Mouse (Mus musculus) brain, embryonic 14.5 days (tissue): ENCODE data around the gene Hes1. TPM values are rescaled to one million over a fixed set of nuclear protein-coding genes. Genes with fewer than 3 reads are reported as not detected.

Experiments used
- DNase-seq: peaks from one replicate; pipeline ENCODE4 v3.0.0-alpha.2; 2011; ENCODE audit warnings: low read depth
- CTCF ChIP-seq: fragments of 200-500 bp; IDR thresholded peaks from 2 replicates; pipeline ENCODE4 v1.5.1; 2012; ENCODE audit warnings: inconsistent platforms, mild to moderate bottlenecking, moderate library complexity, borderline replicate concordance; ENCODE audit not compliant: insufficient read depth, insufficient read length; ENCODE audit errors: extremely low read depth
- POLR2A ChIP-seq: fragments of 200-500 bp; IDR thresholded peaks from 2 replicates; pipeline ENCODE4 v1.6.1; 2012; ENCODE audit warnings: mild to moderate bottlenecking, inconsistent platforms, borderline replicate concordance; ENCODE audit not compliant: poor library complexity, insufficient read depth, insufficient read length, severe bottlenecking; ENCODE audit errors: extremely low read depth
- polyA plus RNA-seq: library from polyadenylated mRNA; depleted of rRNA; stranded (reverse); fragments of >200 nt; gene quantifications from 2 replicates; pipeline ENCODE4 v1.2.3, GENCODE M21; 2012

Gene Hes1
- polyA plus RNA-seq, 1 experiment = 44.6 TPM

GRCm38 (mm10) chr16:30052271-30052670 lies 11.9 kb upstream of the Hes1 start:
- DNase-seq = no peak
- TF ChIP-seq POLR2A (no peak), CTCF (no peak)

GRCm38 (mm10) chr16:30052839-30053511 lies 11.2 kb upstream of the Hes1 start:
- TF ChIP-seq POLR2A = no peak
- no peak for TF ChIP-seq CTCF

GRCm38 (mm10) chr16:30054541-30054940 lies 9.6 kb upstream of the Hes1 start:
- TF ChIP-seq CTCF = no peak
- no peak for TF ChIP-seq POLR2A
- DNase-seq = no peak

More at GRCm38 (mm10) chr16:30052839-30053511, 11.2 kb upstream of the Hes1 start:
- DNase-seq = no peak

GRCm38 (mm10) chr16:30055361-30055889 lies 8.8 kb upstream of the Hes1 start:
- no peak for TF ChIP-seq POLR2A
- no peak for DNase-seq

GRCm38 (mm10) chr16:30055927-30056326 lies 8.3 kb upstream of the Hes1 start:
- TF ChIP-seq POLR2A = no peak
- TF ChIP-seq CTCF = no peak
- no peak for DNase-seq

- DNase-seq = peak; percentile 87
Observed at GRCm38 (mm10) chr16:30056906-30057305, 7.3 kb upstream of the Hes1 start.

GRCm38 (mm10) chr16:30058974-30059717 lies 5.0 kb upstream of the Hes1 start:
- TF ChIP-seq POLR2A (no peak), CTCF (no peak)
- DNase-seq = peak; percentile 95

More at GRCm38 (mm10) chr16:30056906-30057305, 7.3 kb upstream of the Hes1 start:
- no peak for TF ChIP-seq POLR2A
- TF ChIP-seq CTCF = no peak

GRCm38 (mm10) chr16:30060412-30060811 lies 3.8 kb upstream of the Hes1 start:
- no peak for TF ChIP-seq CTCF
- TF ChIP-seq POLR2A = no peak
- DNase-seq = peak; percentile 85

- DNase-seq = peak; percentile 36
Observed at GRCm38 (mm10) chr16:30062242-30063030, 1.7 kb upstream of the Hes1 start.

GRCm38 (mm10) chr16:30063121-30063881 lies 883 bp upstream of the Hes1 start:
- DNase-seq = peak; percentile 74
- no peak for TF ChIP-seq CTCF
- 0 out of 2 replicates have a peak, but pooled peaks have one; percentile 10 for TF ChIP-seq POLR2A

More at GRCm38 (mm10) chr16:30062242-30063030, 1.7 kb upstream of the Hes1 start:
- no peak for TF ChIP-seq POLR2A
